Mouse (Mus musculus) embryonic facial prominence, embryonic 13.5 days (tissue): ENCODE measurements around the gene Gm44502. TPM values are rescaled to one million over a fixed set of nuclear protein-coding genes. Genes with fewer than 3 reads are reported as not detected.
A peak's percentile ranks its signal among the peaks of the same experiment; 100 is the strongest.

Experiments used
- ATAC-seq: fragments of 200-750 bp; cut with Nextera tagmentation; 2 replicates; pipeline ENCODE4 v1.8.0; 2017; ENCODE audit warnings: low read depth; ENCODE audit not compliant: insufficient number of reproducible peaks, insufficient read depth, low FRiP score, low TSS enrichment
- H3K27ac ChIP-seq: fragments of 300-500 bp; sonication (generic); 2 replicates; pipeline ENCODE4 v1.5.1; 2015; ENCODE audit warnings: moderate library complexity, mild to moderate bottlenecking, inconsistent platforms
- H3K27me3 ChIP-seq: fragments of 300-500 bp; sonication (generic); 2 replicates; pipeline ENCODE4 v1.6.1; 2015; ENCODE audit warnings: mild to moderate bottlenecking, inconsistent platforms
- H3K36me3 ChIP-seq: fragments of 300-500 bp; sonication (generic); 2 replicates; pipeline ENCODE4 v1.6.1; 2015; ENCODE audit warnings: mild to moderate bottlenecking, inconsistent platforms
- H3K4me1 ChIP-seq: fragments of 300-500 bp; sonication (generic); 2 replicates; pipeline ENCODE4 v1.6.1; 2015; ENCODE audit warnings: inconsistent platforms
- H3K4me2 ChIP-seq: fragments of 300-500 bp; sonication (generic); 2 replicates; pipeline ENCODE4 v1.6.1; 2015; ENCODE audit warnings: moderate library complexity, mild to moderate bottlenecking, inconsistent platforms
- H3K4me3 ChIP-seq: fragments of 300-500 bp; sonication (generic); 2 replicates; pipeline ENCODE4 v1.5.1; 2015; ENCODE audit warnings: mild to moderate bottlenecking, inconsistent platforms
- H3K9ac ChIP-seq: fragments of 300-500 bp; sonication (generic); 2 replicates; pipeline ENCODE4 v1.6.1; 2015; ENCODE audit warnings: mild to moderate bottlenecking, inconsistent platforms
- H3K9me3 ChIP-seq: fragments of 300-500 bp; sonication (generic); 2 replicates; pipeline ENCODE4 v1.6.1; 2016; ENCODE audit warnings: inconsistent platforms
- WGBS: fragments of 180-500 bp; shearing (Covaris S2); methylation state at CpG from one replicate; pipeline ENCODE4 v1.1.7; 2015; ENCODE audit warnings: mixed read lengths; 5-methylcytosine and 5-hydroxymethylcytosine counted together
- polyA plus RNA-seq: library from polyadenylated mRNA; unstranded; fragments of >200 nt; fragmentation: Nextera tagmentation; extraction: Ambion mirVana; gene quantifications from 2 replicates; pipeline ENCODE4 v1.2.1, GENCODE M21; 2015

Gm44502 gene
- polyA plus RNA-seq, 1 experiment from 2014 or later: not detected

GRCm38 (mm10) chr15:89373762-89374248 lies 55.7 kb downstream of the Gm44502 start, which contains the start of gene Sco2:
Gene Sco2 (minus strand): TSS chr15:89373846.
- under 1% methylated on average over 42 of the region's 42 CpGs for WGBS
- Histone ChIP-seq H3K9ac (peak within 1 kb of the TSS; percentile 81), H3K27me3 (peaks cover 31% of the 10 kb centered on the region), H3K4me2 (peak within 1 kb of the TSS; percentile 91), H3K4me1 (peaks cover 36% of the 10 kb centered on the region), H3K4me3 (peak within 1 kb of the TSS; percentile 72), H3K36me3 (peaks cover 41% of the 10 kb centered on the region), H3K9me3 (no peaks in the 10 kb centered on the region), H3K27ac (peak within 1 kb of the TSS; percentile 88)
- peak; percentile 67 for ATAC-seq

- ATAC-seq: peak; percentile 65
- Histone ChIP-seq H3K27ac (peak overlapping the region; percentile 88), H3K9me3 (no peaks in the 10 kb centered on the region), H3K27me3 (peaks cover 25% of the 10 kb centered on the region), H3K36me3 (peaks cover 47% of the 10 kb centered on the region), H3K9ac (peak overlapping the region; percentile 81), H3K4me3 (peak overlapping the region; percentile 72), H3K4me1 (peaks cover 30% of the 10 kb centered on the region), H3K4me2 (peak overlapping the region; percentile 91)
- 1% methylated on average over 35 of the region's 35 CpGs for WGBS
These were observed 56.3 kb downstream of the Gm44502 start for GRCm38 (mm10) chr15:89373027-89373761.

GRCm38 (mm10) chr15:89372536-89372935 lies 57.0 kb downstream of the Gm44502 start:
- Histone ChIP-seq H3K9ac (peak overlapping the region; percentile 81; the same call in 1 of the 2 replicates), H3K4me1 (peaks cover 25% of the 10 kb centered on the region), H3K4me3 (peak overlapping the region; percentile 72; the same call in 1 of the 2 replicates), H3K4me2 (peak overlapping the region; percentile 91), H3K9me3 (no peaks in the 10 kb centered on the region), H3K36me3 (peaks cover 53% of the 10 kb centered on the region), H3K27me3 (peaks cover 18% of the 10 kb centered on the region), H3K27ac (no peak overlapping the region)
- WGBS: 80% methylated on average over 7 of the region's 7 CpGs
- no peak for ATAC-seq

- H3K4me1 ChIP-seq: peaks cover 20% of the 10 kb centered on the region
- no peak for ATAC-seq
- peaks cover 14% of the 10 kb centered on the region for H3K27me3 ChIP-seq
- 88% methylated on average over 13 of the region's 13 CpGs for WGBS
- no peak overlapping the region for H3K27ac ChIP-seq
- H3K9me3 ChIP-seq: no peaks in the 10 kb centered on the region
- H3K36me3 ChIP-seq: peaks cover 58% of the 10 kb centered on the region
- no peak overlapping the region for H3K4me3 ChIP-seq
- no peak overlapping the region for H3K9ac ChIP-seq
- H3K4me2 ChIP-seq: no peak overlapping the region
These were observed 57.4 kb downstream of the Gm44502 start for GRCm38 (mm10) chr15:89372068-89372467.

Other genes starting within 250 kb of the Gm44502 start
- gene Plxnb2, start 248.9 kb downstream of the Gm44502 start, polyA plus RNA-seq: 130 and 157 TPM in 2 replicates
- gene Dennd6b, start 233.2 kb downstream of the Gm44502 start, polyA plus RNA-seq: 21.3 TPM in 2 replicates
- 40.0 and 41.7 TPM in 2 replicates for gene Ppp6r2, start 218.1 kb downstream of the Gm44502 start, polyA plus RNA-seq
- 57.4 and 57.8 TPM in 2 replicates for gene Sbf1, start 114.4 kb downstream of the Gm44502 start, polyA plus RNA-seq
- not detected in 2 replicates for gene Adm2, start 107.0 kb downstream of the Gm44502 start, polyA plus RNA-seq
- gene Miox, start 95.3 kb downstream of the Gm44502 start, polyA plus RNA-seq: not detected in 2 replicates
- gene Lmf2, start 74.0 kb downstream of the Gm44502 start, polyA plus RNA-seq: 53.3 and 62.2 TPM in 2 replicates
- 164 and 188 TPM in 2 replicates for gene Ncaph2, start 74.0 kb downstream of the Gm44502 start, polyA plus RNA-seq
- 4.6 and 4.7 TPM in 2 replicates for gene Sco2, start 55.9 kb downstream of the Gm44502 start, polyA plus RNA-seq
- 1.4 and 1.6 TPM in 2 replicates for gene Tymp, start 52.7 kb downstream of the Gm44502 start, polyA plus RNA-seq
- 0.54 and 0.93 TPM in 2 replicates for gene Odf3b, start 50.4 kb downstream of the Gm44502 start, polyA plus RNA-seq
- gene Klhdc7b, start 44.8 kb downstream of the Gm44502 start, polyA plus RNA-seq: not detected in 2 replicates
- not detected in 2 replicates for gene Syce3, start 19.2 kb downstream of the Gm44502 start, polyA plus RNA-seq
- 0.55 and 0.66 TPM in 2 replicates for gene Cpt1b, start 3.8 kb downstream of the Gm44502 start, polyA plus RNA-seq
- gene C730034F03Rik, start 107 bp downstream of the Gm44502 start, polyA plus RNA-seq: 5.5 and 6.0 TPM in 2 replicates
- 59.3 and 71.1 TPM in 2 replicates for gene Chkb, start 212 bp upstream of the Gm44502 start, polyA plus RNA-seq
- 2.8 and 5.4 TPM in 2 replicates for gene Mapk8ip2, start 24.2 kb upstream of the Gm44502 start, polyA plus RNA-seq
- gene Arsa, start 47.7 kb upstream of the Gm44502 start, polyA plus RNA-seq: 20.8 and 22.9 TPM in 2 replicates
- 2.2 and 2.9 TPM in 2 replicates for gene Shank3, start 69.9 kb upstream of the Gm44502 start, polyA plus RNA-seq
- gene Acr, start 138.6 kb upstream of the Gm44502 start, polyA plus RNA-seq: 0.35 and 0.48 TPM in 2 replicates
- 51.5 and 54.8 TPM in 2 replicates for gene Rabl2, start 162.2 kb upstream of the Gm44502 start, polyA plus RNA-seq